Mouse (Mus musculus) lung, postnatal 0 days (tissue): ENCODE data around the gene Hectd4. TPM values are rescaled to one million over a fixed set of nuclear protein-coding genes. Genes with fewer than 3 reads are reported as not detected.

Source experiments
- ATAC-seq: fragments of 200-750 bp; cut with Nextera tagmentation; 2 replicates; pipeline ENCODE4 v1.8.0; 2017; ENCODE audit warnings: moderate library complexity
- DNase-seq: peaks from one replicate; pipeline ENCODE4 v3.0.0-alpha.2; 2016; ENCODE audit warnings: low spot score
- H3K27ac ChIP-seq: fragments of 300-500 bp; sonication (generic); 2 replicates; pipeline ENCODE4 v1.5.1; 2014; ENCODE audit warnings: antibody characterized with exemption, mild to moderate bottlenecking, low read length, mixed read lengths
- H3K27me3 ChIP-seq: fragments of 300-500 bp; sonication (generic); replicated peaks from 2 replicates; pipeline ENCODE4 v1.6.1; 2014; ENCODE audit warnings: low read length, mixed read lengths; ENCODE audit not compliant: insufficient read depth
- H3K36me3 ChIP-seq: fragments of 300-500 bp; sonication (generic); 2 replicates; pipeline ENCODE4 v1.6.1; 2014; ENCODE audit warnings: low read length, mixed read lengths; ENCODE audit not compliant: insufficient read depth
- H3K4me1 ChIP-seq: fragments of 300-500 bp; sonication (generic); 2 replicates; pipeline ENCODE4 v1.6.1; 2014; ENCODE audit warnings: antibody characterized with exemption, low read depth, low read length, mixed read lengths; ENCODE audit not compliant: insufficient read depth
- H3K4me2 ChIP-seq: fragments of 300-500 bp; sonication (generic); replicated peaks from 2 replicates; pipeline ENCODE4 v1.6.1; 2014; ENCODE audit warnings: low read depth, mild to moderate bottlenecking, low read length, moderate library complexity, mixed read lengths
- H3K4me3 ChIP-seq: fragments of 300-500 bp; sonication (generic); 2 replicates; pipeline ENCODE4 v1.5.1; 2014; ENCODE audit warnings: low read depth, low read length
- H3K9ac ChIP-seq: fragments of 300-500 bp; sonication (generic); replicated peaks from 2 replicates; pipeline ENCODE4 v1.6.1; 2014; ENCODE audit warnings: low read depth, mild to moderate bottlenecking
- H3K9me3 ChIP-seq: fragments of 300-500 bp; sonication (generic); 2 replicates; pipeline ENCODE4 v1.6.1; 2016; ENCODE audit warnings: low read length, mixed read lengths
- CTCF ChIP-seq: IDR thresholded peaks from 2 replicates; pipeline ENCODE4 v1.5.1; 2016; ENCODE audit warnings: antibody characterized with exemption, mild to moderate bottlenecking
- EP300 ChIP-seq: IDR thresholded peaks from 2 replicates; pipeline ENCODE4 v1.6.1; 2016; ENCODE audit warnings: antibody characterized with exemption, mild to moderate bottlenecking, control low read depth
- WGBS: fragments of 180-500 bp; shearing (Covaris S2); extraction: QIAGEN DNeasy Blood & Tissue Kit; methylation state at CpG from one replicate; pipeline ENCODE4 v1.1.7; 2014; 5-methylcytosine and 5-hydroxymethylcytosine counted together
- polyA plus RNA-seq: library from polyadenylated mRNA; unstranded; fragments of >200 nt; fragmentation: Nextera tagmentation; extraction: Ambion mirVana; gene quantifications from 2 replicates; pipeline ENCODE4 v1.2.1, GENCODE M21; 2015

The Hectd4 gene
- polyA plus RNA-seq, 1 experiment from 2014 or later, result 2.5 TPM

GRCm38 (mm10) chr5:121292309-121293165 lies 72.5 kb downstream of the Hectd4 start:
- H3K4me3 ChIP-seq, result no peak overlapping the region
- no peaks in the 10 kb centered on the region for H3K9me3 ChIP-seq
- ATAC-seq (no peak), DNase-seq (no peak)
- no peak overlapping the region for H3K27ac ChIP-seq
- no peak overlapping the region for H3K9ac ChIP-seq
- TF ChIP-seq CTCF (no peak), EP300 (no peak)
- H3K36me3 ChIP-seq, result peaks cover 35% of the 10 kb centered on the region
- no peaks in the 10 kb centered on the region for H3K4me1 ChIP-seq
- H3K27me3 ChIP-seq, result no peaks in the 10 kb centered on the region
- H3K4me2 ChIP-seq, result no peak overlapping the region
- WGBS, result 64% methylated on average over 16 of the region's 16 CpGs

- H3K36me3 ChIP-seq, result peaks cover 49% of the 10 kb centered on the region
- TF ChIP-seq EP300 (no peak), CTCF (no peak)
Observed at GRCm38 (mm10) chr5:121305009-121305408, 85.0 kb downstream of the Hectd4 start.

GRCm38 (mm10) chr5:121307620-121308019 lies 87.6 kb downstream of the Hectd4 start:
- ATAC-seq (no peak), DNase-seq (no peak)
- 88% methylated on average over 3 of the region's 3 CpGs for WGBS
- H3K9me3 ChIP-seq, result no peaks in the 10 kb centered on the region
- no peak overlapping the region for H3K4me3 ChIP-seq
- H3K27ac ChIP-seq, result no peak overlapping the region
- TF ChIP-seq CTCF (no peak), EP300 (no peak)
- no peak overlapping the region for H3K4me2 ChIP-seq
- no peaks in the 10 kb centered on the region for H3K27me3 ChIP-seq
- no peaks in the 10 kb centered on the region for H3K4me1 ChIP-seq
- H3K36me3 ChIP-seq, result peaks cover 55% of the 10 kb centered on the region
- no peak overlapping the region for H3K9ac ChIP-seq

More at GRCm38 (mm10) chr5:121305009-121305408, 85.0 kb downstream of the Hectd4 start:
- H3K27me3 ChIP-seq, result no peaks in the 10 kb centered on the region
- H3K9ac ChIP-seq, result no peak overlapping the region
- H3K27ac ChIP-seq, result no peak overlapping the region
- DNase-seq (no peak), ATAC-seq (no peak)
- H3K4me3 ChIP-seq, result no peak overlapping the region
- H3K4me1 ChIP-seq, result no peaks in the 10 kb centered on the region
- H3K4me2 ChIP-seq, result no peak overlapping the region
- H3K9me3 ChIP-seq, result no peaks in the 10 kb centered on the region
- WGBS, result 83% methylated on average over 7 of the region's 7 CpGs

GRCm38 (mm10) chr5:121311576-121311975 lies 91.6 kb downstream of the Hectd4 start:
- Histone ChIP-seq H3K4me1 (no peaks in the 10 kb centered on the region), H3K4me2 (no peak overlapping the region), H3K9ac (no peak overlapping the region), H3K9me3 (no peaks in the 10 kb centered on the region), H3K36me3 (peaks cover 57% of the 10 kb centered on the region), H3K4me3 (no peak overlapping the region), H3K27ac (no peak overlapping the region), H3K27me3 (no peaks in the 10 kb centered on the region)
- no peak for DNase-seq
- ATAC-seq, result no peak
- WGBS, result 88% methylated on average over 8 of the region's 8 CpGs
- TF ChIP-seq EP300 (no peak), CTCF (no peak)

- H3K36me3 ChIP-seq, result peaks cover 55% of the 10 kb centered on the region
- H3K9me3 ChIP-seq, result no peaks in the 10 kb centered on the region
- ATAC-seq (no peak), DNase-seq (no peak)
- H3K9ac ChIP-seq, result no peak overlapping the region
- H3K4me3 ChIP-seq, result no peak overlapping the region
- no peaks in the 10 kb centered on the region for H3K4me1 ChIP-seq
- WGBS, result 88% methylated on average over 10 of the region's 10 CpGs
- H3K4me2 ChIP-seq, result no peak overlapping the region
- TF ChIP-seq CTCF, result no peak
- no peak overlapping the region for H3K27ac ChIP-seq
- H3K27me3 ChIP-seq, result no peaks in the 10 kb centered on the region
Observed at GRCm38 (mm10) chr5:121313764-121314474, 93.9 kb downstream of the Hectd4 start.

- TF ChIP-seq EP300 (no peak), CTCF (no peak)
- no peak overlapping the region for H3K9ac ChIP-seq
- no peaks in the 10 kb centered on the region for H3K9me3 ChIP-seq
- no peak overlapping the region for H3K4me3 ChIP-seq
- no peak overlapping the region for H3K27ac ChIP-seq
- peaks cover 41% of the 10 kb centered on the region for H3K36me3 ChIP-seq
- H3K27me3 ChIP-seq, result no peaks in the 10 kb centered on the region
- DNase-seq (no peak), ATAC-seq (no peak)
- H3K4me2 ChIP-seq, result no peak overlapping the region
- no peaks in the 10 kb centered on the region for H3K4me1 ChIP-seq
- 85% methylated on average over 14 of the region's 14 CpGs for WGBS
Observed at GRCm38 (mm10) chr5:121326079-121326805, 106.2 kb downstream of the Hectd4 start.
